Mouse (Mus musculus) macrophage (primary cell): Measurements from ENCODE around the gene Lgals1. TPM values are rescaled to one million over a fixed set of nuclear protein-coding genes. Genes with fewer than 3 reads are reported as not detected.

Experiments
- H3K27ac ChIP-seq: fragments of 350-480 bp; formaldehyde crosslinking; 2 replicates; pipeline ENCODE4 v1.9.0; 2021
- H3K36me3 ChIP-seq: fragments of 350-480 bp; formaldehyde crosslinking; 2 replicates; pipeline ENCODE4 v1.9.0; 2021; ENCODE audit errors: inconsistent target
- H3K4me3 ChIP-seq: fragments of 350-480 bp; formaldehyde crosslinking; 2 replicates; pipeline ENCODE4 v1.9.0; 2021; ENCODE audit errors: inconsistent target
- H3K79me2 ChIP-seq: fragments of 350-480 bp; formaldehyde crosslinking; 2 replicates; pipeline ENCODE4 v1.9.0; 2021; ENCODE audit errors: inconsistent target
- WGBS: methylation state at CpG from one replicate; pipeline ENCODE4 v1.1.7; 2026; ENCODE audit warnings: inconsistent platforms; ENCODE audit not compliant: missing documents; 5-methylcytosine and 5-hydroxymethylcytosine counted together
- polyA plus RNA-seq: library from polyadenylated mRNA; stranded (reverse); fragments of 250-400 nt; gene quantifications from 3 replicates; pipeline ENCODE4 v1.2.4, GENCODE M21; 2018; ENCODE audit warnings: inconsistent platforms
- total RNA-seq, 78 experiments: library from RNA; depleted of rRNA; stranded (reverse); fragments of 250-400 nt; gene quantifications; 1 replicate in 9 of 78; 2 replicates in 24 of 78; 3 replicates in 43 of 78; 4 replicates in 2 of 78; pipeline ENCODE4 v1.2.4; 2018; ENCODE audit warnings: inconsistent platforms in 56 of 78

Lgals1 gene
- 100 to 1,000 TPM in 1 of 26 experiments, 10 to 100 TPM in 25; 10.4 to 333 (median 30.0) TPM for total RNA-seq (2018; cell fraction: chromatin; rRNA removed)
- total RNA-seq (2018; cell fraction: cytosol; rRNA removed): 1,000 to 10,000 TPM in 18 of 26 experiments, 100 to 1,000 TPM in 8; 732 to 2,113 (median 1,238) TPM
- 100 to 1,000 TPM in 25 of 26 experiments, 10 to 100 TPM in 1; 69.0 to 290 (median 144) TPM for total RNA-seq (2018; cell fraction: nucleus; rRNA removed)
- polyA plus RNA-seq: 1,502 to 3,219 TPM (median 3,114 TPM) in 3 replicates

GRCm38 (mm10) chr15:78926021-78926919 is at the start of gene Lgals1:
Gene Lgals1 (plus strand): TSS chr15:78926725.
- WGBS: 11% methylated on average over 20 of the region's 20 CpGs

GRCm38 (mm10) chr15:78876991-78877809 is 49.3 kb upstream of the Lgals1 start, which contains the start of gene Gga1:
Gene Gga1 (plus strand): TSS chr15:78877190.
- H3K27ac ChIP-seq: peak within 1 kb of the TSS; percentile 100
- peak within 1 kb of the TSS; percentile 96 for H3K4me3 ChIP-seq
- 1% methylated on average over 50 of the region's 95 CpGs for WGBS

More at GRCm38 (mm10) chr15:78926021-78926919, at the start of gene Lgals1:
- peak within 1 kb of the TSS; percentile 96 for H3K27ac ChIP-seq
- H3K36me3 ChIP-seq: peaks cover 13% of the 10 kb centered on the region; the same call in 1 of the 2 replicates
- H3K4me3 ChIP-seq: peak within 1 kb of the TSS; percentile 88
- peaks cover 20% of the 10 kb centered on the region for H3K79me2 ChIP-seq

GRCm38 (mm10) chr15:78877810-78878390 is 48.6 kb upstream of the Lgals1 start:
- Histone ChIP-seq H3K4me3 (peak overlapping the region; percentile 96), H3K79me2 (peaks cover 22% of the 10 kb centered on the region), H3K36me3 (peaks cover 30% of the 10 kb centered on the region), H3K27ac (peak overlapping the region; percentile 100)
- 0% methylated on average over 17 of the region's 17 CpGs for WGBS

More at GRCm38 (mm10) chr15:78876991-78877809, 49.3 kb upstream of the Lgals1 start, which contains the start of gene Gga1:
- peaks cover 22% of the 10 kb centered on the region for H3K79me2 ChIP-seq
- peaks cover 23% of the 10 kb centered on the region for H3K36me3 ChIP-seq

GRCm38 (mm10) chr15:78878792-78879516 is 47.6 kb upstream of the Lgals1 start:
- peak overlapping the region; percentile 100 for H3K27ac ChIP-seq
- peak overlapping the region; percentile 96 for H3K4me3 ChIP-seq
- peaks cover 22% of the 10 kb centered on the region for H3K79me2 ChIP-seq
- 0% methylated on average over 4 of the region's 7 CpGs for WGBS
- peaks cover 41% of the 10 kb centered on the region for H3K36me3 ChIP-seq

- Histone ChIP-seq H3K27ac (peak overlapping the region; percentile 100; the same call in 1 of the 2 replicates), H3K4me3 (no peak overlapping the region), H3K36me3 (peaks cover 53% of the 10 kb centered on the region), H3K79me2 (peaks cover 22% of the 10 kb centered on the region)
- WGBS: 96% methylated on average over 7 of the region's 8 CpGs
Observed at GRCm38 (mm10) chr15:78880432-78880831, 46.1 kb upstream of the Lgals1 start.

- H3K27ac ChIP-seq: no peak overlapping the region
- H3K79me2 ChIP-seq: peaks cover 22% of the 10 kb centered on the region
- 89% methylated on average over 3 of the region's 3 CpGs for WGBS
- H3K4me3 ChIP-seq: no peak overlapping the region
- peaks cover 67% of the 10 kb centered on the region for H3K36me3 ChIP-seq
Observed at GRCm38 (mm10) chr15:78881828-78882227, 44.7 kb upstream of the Lgals1 start.

GRCm38 (mm10) chr15:78889401-78889853 is 37.1 kb upstream of the Lgals1 start:
- WGBS: 83% methylated on average over 12 of the region's 13 CpGs
- Histone ChIP-seq H3K79me2 (no peaks in the 10 kb centered on the region), H3K4me3 (no peak overlapping the region), H3K36me3 (peaks cover 87% of the 10 kb centered on the region), H3K27ac (no peak overlapping the region)

- H3K36me3 ChIP-seq: peaks cover 59% of the 10 kb centered on the region
- 85% methylated on average over 7 of the region's 7 CpGs for WGBS
Observed at GRCm38 (mm10) chr15:78892440-78892839, 34.1 kb upstream of the Lgals1 start.

GRCm38 (mm10) chr15:78894726-78895125 is 31.8 kb upstream of the Lgals1 start:
- Histone ChIP-seq H3K4me3 (no peak overlapping the region), H3K36me3 (peaks cover 38% of the 10 kb centered on the region; the same call in 1 of the 2 replicates), H3K79me2 (no peaks in the 10 kb centered on the region; the same call in 1 of the 2 replicates), H3K27ac (peak overlapping the region; percentile 68)
- 14% methylated on average over 13 of the region's 13 CpGs for WGBS

More at GRCm38 (mm10) chr15:78892440-78892839, 34.1 kb upstream of the Lgals1 start:
- no peak overlapping the region for H3K27ac ChIP-seq
- H3K4me3 ChIP-seq: no peak overlapping the region
- no peaks in the 10 kb centered on the region; the same call in 1 of the 2 replicates for H3K79me2 ChIP-seq

GRCm38 (mm10) chr15:78895741-78896140 is 30.8 kb upstream of the Lgals1 start:
- H3K36me3 ChIP-seq: peaks cover 29% of the 10 kb centered on the region; the same call in 1 of the 2 replicates
- no peak overlapping the region for H3K4me3 ChIP-seq
- WGBS: 7% methylated on average over 2 of the region's 2 CpGs
- H3K27ac ChIP-seq: peak overlapping the region; percentile 68
- H3K79me2 ChIP-seq: peaks cover 10% of the 10 kb centered on the region

GRCm38 (mm10) chr15:78896149-78896548 is 30.4 kb upstream of the Lgals1 start:
- H3K27ac ChIP-seq: peak overlapping the region; percentile 68
- H3K36me3 ChIP-seq: peaks cover 25% of the 10 kb centered on the region; the same call in 1 of the 2 replicates
- no peak overlapping the region for H3K4me3 ChIP-seq

GRCm38 (mm10) chr15:78897488-78897887 is 29.0 kb upstream of the Lgals1 start:
- Histone ChIP-seq H3K36me3 (peaks cover 18% of the 10 kb centered on the region; the same call in 1 of the 2 replicates), H3K79me2 (peaks cover 28% of the 10 kb centered on the region), H3K4me3 (no peak overlapping the region), H3K27ac (no peak overlapping the region)
- WGBS: 98% methylated on average over 4 of the region's 4 CpGs

More at GRCm38 (mm10) chr15:78896149-78896548, 30.4 kb upstream of the Lgals1 start:
- peaks cover 14% of the 10 kb centered on the region for H3K79me2 ChIP-seq
- WGBS: 29% methylated on average over 3 of the region's 3 CpGs

- H3K79me2 ChIP-seq: peaks cover 32% of the 10 kb centered on the region
- H3K4me3 ChIP-seq: peak overlapping the region; percentile 31; the same call in 1 of the 2 replicates
- H3K36me3 ChIP-seq: peaks cover 16% of the 10 kb centered on the region
- peak overlapping the region; percentile 43 for H3K27ac ChIP-seq
- 17% methylated on average over 6 of the region's 6 CpGs for WGBS
Observed at GRCm38 (mm10) chr15:78898507-78899001, 28.0 kb upstream of the Lgals1 start.
